Mouse (Mus musculus) bone marrow, adult 2 months (tissue): ENCODE data around the gene Vegfb.

ENCODE experiments used
- CTCF ChIP-seq: fragments of 200-500 bp; IDR thresholded peaks from 2 replicates; pipeline ENCODE4 v1.5.1; 2011; ENCODE audit warnings: low read length, control low read depth; ENCODE audit not compliant: control insufficient read depth, insufficient read depth
- POLR2A ChIP-seq: fragments of 200-500 bp; IDR thresholded peaks from 2 replicates; pipeline ENCODE4 v1.6.1; 2011; ENCODE audit warnings: low read depth, mild to moderate bottlenecking, control low read depth, low read length, borderline replicate concordance; ENCODE audit not compliant: control insufficient read depth

- TF ChIP-seq CTCF (no peak), POLR2A (no peak)
Observed at GRCm38 (mm10) chr19:6989251-6989650, 1.8 kb upstream of the Vegfb start.
